Mouse (Mus musculus): ENCODE measurements around the gene Ints11. TPM values are rescaled to one million over a fixed set of nuclear protein-coding genes. Genes with fewer than 3 reads are reported as not detected.

Gene Ints11
- polyA plus RNA-seq, 1 experiment from 2014 or later, result 95.4 TPM

DNA sequence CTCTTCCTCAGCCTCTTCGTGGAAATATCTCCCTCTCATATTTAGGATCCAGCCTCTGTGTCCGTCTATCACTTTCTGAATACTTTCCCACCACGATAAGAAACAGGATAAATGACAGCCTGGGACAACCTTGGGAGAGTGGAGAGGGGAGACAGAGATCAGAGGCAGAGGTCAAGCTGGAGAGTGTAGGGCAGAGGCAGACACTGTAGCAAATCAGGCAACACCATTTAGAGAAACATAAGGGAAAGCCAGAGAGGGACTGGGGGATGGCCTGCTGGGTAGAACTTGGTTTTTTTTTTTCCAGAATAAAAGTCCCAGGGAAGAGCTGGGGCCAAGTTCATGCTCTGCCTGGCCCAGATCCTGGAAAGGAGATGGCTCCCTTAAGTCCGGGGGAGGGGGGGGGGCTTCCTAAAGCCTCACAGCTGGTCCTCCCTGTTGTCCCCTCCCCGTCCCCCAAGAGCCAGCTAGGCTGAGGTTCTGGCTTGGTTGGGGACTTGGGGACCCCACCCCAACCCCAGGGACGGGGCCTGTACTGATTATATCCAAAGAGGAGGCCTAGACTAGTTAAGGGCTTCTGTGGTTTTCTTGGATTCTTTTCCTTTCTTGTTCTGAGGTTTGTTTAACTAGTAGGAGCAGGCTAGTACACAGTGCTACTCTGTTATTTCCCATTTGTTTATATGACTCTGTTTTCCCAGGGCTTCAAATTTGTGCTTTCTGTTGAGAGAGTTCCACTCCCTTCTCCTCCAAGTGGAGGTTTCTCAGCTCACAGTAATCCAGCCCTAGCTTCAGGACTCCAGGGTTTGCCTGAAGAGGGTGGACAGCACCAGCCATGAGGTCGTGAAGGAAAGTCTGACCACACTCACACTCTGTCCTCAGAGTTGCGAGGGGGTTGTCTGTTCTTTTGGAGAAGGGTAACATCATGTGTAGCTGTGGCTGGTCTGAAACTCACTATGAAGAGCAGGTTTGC is 30.9 kb upstream of the Ints11 start:
- Histone ChIP-seq H3K27me3 (peaks cover 14% of the 10 kb centered on the region), H3K36me3 (0 out of 2 replicates have a peak, but pooled peaks cover 9% of the 10 kb centered on the region), H3K4me2 (replicated peaks) (no peak overlapping the region), H3K9ac (replicated peaks) (no peak overlapping the region), H3K9me3 (no peaks in the 10 kb centered on the region), H3K4me1 (peaks cover 33% of the 10 kb centered on the region), H3K4me3 (no peak overlapping the region), H3K27ac (replicated peaks) (peak overlapping the region; percentile 2; the same call in 1 of the 2 replicates)
- WGBS, result 61% methylated on average over 8 of the region's 8 CpGs
- no peak for ATAC-seq (ENCODE audit: low FRiP score, low read depth)

GRCm38 (mm10) chr4:155839483-155839910 is 29.8 kb upstream of the Ints11 start, which contains the start of gene Mxra8:
Gene Mxra8, plus strand, starts transcription at chr4:155839680.
- peaks cover 14% of the 10 kb centered on the region for H3K27me3 ChIP-seq
- peak within 1 kb of the TSS; percentile 56 for H3K9ac ChIP-seq (replicated peaks)
- H3K9me3 ChIP-seq, result no peaks in the 10 kb centered on the region
- 0 out of 2 replicates have a peak, but pooled peaks cover 5% of the 10 kb centered on the region for H3K36me3 ChIP-seq
- peaks cover 26% of the 10 kb centered on the region for H3K4me1 ChIP-seq
- H3K4me2 ChIP-seq (replicated peaks), result peak within 1 kb of the TSS; percentile 70
- 2% methylated on average over 16 of the region's 16 CpGs for WGBS
- H3K4me3 ChIP-seq, result peak within 1 kb of the TSS; percentile 42
- ATAC-seq (ENCODE audit: low FRiP score, low read depth), result peak; percentile 85
- peak within 1 kb of the TSS; percentile 30 for H3K27ac ChIP-seq (replicated peaks)

GRCm38 (mm10) chr4:155840076-155841002 is 29.0 kb upstream of the Ints11 start:
- no peak for ATAC-seq (ENCODE audit: low FRiP score, low read depth)
- WGBS, result 4% methylated on average over 8 of the region's 8 CpGs
- H3K9me3 ChIP-seq, result no peaks in the 10 kb centered on the region
- peak overlapping the region; percentile 57 for H3K9ac ChIP-seq (replicated peaks)
- H3K4me3 ChIP-seq, result peak overlapping the region; percentile 42
- H3K4me2 ChIP-seq (replicated peaks), result peak overlapping the region; percentile 70
- peaks cover 26% of the 10 kb centered on the region for H3K4me1 ChIP-seq
- peaks cover 14% of the 10 kb centered on the region for H3K27me3 ChIP-seq
- H3K27ac ChIP-seq (replicated peaks), result peak overlapping the region; percentile 30
- H3K36me3 ChIP-seq, result 0 out of 2 replicates have a peak, but pooled peaks cover 5% of the 10 kb centered on the region

GRCm38 (mm10) chr4:155841003-155841454 is 28.3 kb upstream of the Ints11 start:
- peaks cover 14% of the 10 kb centered on the region for H3K27me3 ChIP-seq
- under 1% methylated on average over 32 of the region's 32 CpGs for whole genome bisulfite sequencing
- no peak overlapping the region for H3K27ac ChIP-seq (replicated peaks)
- H3K36me3 ChIP-seq, result 0 out of 2 replicates have a peak, but pooled peaks cover 5% of the 10 kb centered on the region
- H3K4me1 ChIP-seq, result peaks cover 26% of the 10 kb centered on the region
- peak; percentile 43; the same call in 1 of the 2 replicates for ATAC-seq (ENCODE audit: low FRiP score, low read depth)
- peak overlapping the region; percentile 70 for H3K4me2 ChIP-seq (replicated peaks)
- H3K4me3 ChIP-seq, result peak overlapping the region; percentile 42
- peak overlapping the region; percentile 57 for H3K9ac ChIP-seq (replicated peaks)
- no peaks in the 10 kb centered on the region for H3K9me3 ChIP-seq

GRCm38 (mm10) chr4:155841651-155842270 is 27.6 kb upstream of the Ints11 start:
- peaks cover 32% of the 10 kb centered on the region for H3K4me1 ChIP-seq
- H3K9me3 ChIP-seq, result no peaks in the 10 kb centered on the region
- H3K4me3 ChIP-seq, result peak overlapping the region; percentile 42
- ATAC-seq (ENCODE audit: low FRiP score, low read depth), result no peak
- peak overlapping the region; percentile 70 for H3K4me2 ChIP-seq (replicated peaks)
- H3K27me3 ChIP-seq, result peaks cover 14% of the 10 kb centered on the region
- H3K27ac ChIP-seq (replicated peaks), result no peak overlapping the region
- 0 out of 2 replicates have a peak, but pooled peaks cover 5% of the 10 kb centered on the region for H3K36me3 ChIP-seq
- no peak overlapping the region for H3K9ac ChIP-seq (replicated peaks)
- WGBS, result 45% methylated on average over 38 of the region's 38 CpGs

DNA sequence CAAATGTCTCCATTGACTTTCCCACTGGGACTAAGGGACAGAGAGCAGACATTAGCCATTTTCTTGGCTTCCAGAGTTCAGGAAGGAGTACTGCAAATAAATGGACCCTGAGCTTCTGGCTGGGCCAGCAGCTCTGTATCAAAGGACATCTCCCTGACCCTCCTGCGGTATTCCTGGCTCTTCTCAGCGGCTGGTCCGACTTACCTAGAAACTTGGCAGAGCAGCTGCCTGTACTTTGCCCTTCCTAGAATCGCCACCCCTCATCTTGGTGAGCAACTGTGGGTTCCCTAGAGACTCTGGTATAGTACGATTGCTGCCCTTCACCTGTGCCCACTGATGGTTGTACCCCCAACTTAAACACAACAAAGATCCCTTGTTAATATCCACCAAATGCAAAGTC is 26.1 kb upstream of the Ints11 start:
- no peak overlapping the region for H3K27ac ChIP-seq (replicated peaks)
- peaks cover 14% of the 10 kb centered on the region for H3K27me3 ChIP-seq
- no peaks in the 10 kb centered on the region for H3K9me3 ChIP-seq
- WGBS, result 95% methylated on average over 5 of the region's 5 CpGs
- no peak overlapping the region for H3K9ac ChIP-seq (replicated peaks)
- peaks cover 40% of the 10 kb centered on the region for H3K4me1 ChIP-seq
- no peak overlapping the region for H3K4me3 ChIP-seq
- ATAC-seq (ENCODE audit: low FRiP score, low read depth), result no peak
- H3K36me3 ChIP-seq, result 0 out of 2 replicates have a peak, but pooled peaks cover 5% of the 10 kb centered on the region
- no peak overlapping the region for H3K4me2 ChIP-seq (replicated peaks)

DNA sequence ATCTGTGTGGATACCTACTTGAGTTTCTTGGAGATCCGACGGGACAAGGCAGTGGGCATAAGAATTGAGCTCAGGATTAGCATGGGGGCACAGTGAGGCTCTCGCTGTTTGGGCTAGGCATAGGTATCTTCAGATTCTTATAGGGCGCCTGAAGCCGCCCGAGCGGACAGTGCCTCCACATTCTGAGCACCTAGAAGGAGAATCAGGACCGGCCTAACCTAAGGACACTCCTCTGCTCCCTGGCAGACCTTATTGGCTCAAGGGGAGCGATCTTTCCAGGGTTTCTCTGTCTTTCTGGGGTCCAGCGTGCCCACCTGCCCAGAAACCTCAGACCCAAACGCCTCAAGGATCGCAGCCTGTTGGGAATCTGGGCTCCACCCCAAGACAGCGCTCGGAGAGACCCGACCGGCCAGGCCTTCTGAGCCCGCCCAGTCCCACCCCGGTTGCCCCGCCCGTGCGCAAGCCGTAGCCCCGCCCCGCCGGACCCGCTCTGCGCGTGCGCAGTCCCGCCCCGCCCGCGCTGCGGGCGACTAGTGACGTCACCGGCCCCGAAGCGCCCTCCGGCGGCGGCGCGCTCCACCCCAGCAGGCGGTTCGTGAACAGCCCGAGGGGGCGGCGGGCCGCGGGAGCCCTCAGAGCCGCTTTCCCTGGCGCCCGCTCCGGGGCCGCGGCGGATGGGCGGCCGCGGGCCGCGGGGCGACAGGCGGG is 22.3 kb upstream of the Ints11 start, which contains the start of gene Dvl1:
Gene Dvl1 (plus strand): TSS at position 532 of the 708 bp plus-strand sequence.
- H3K4me2 ChIP-seq (replicated peaks), result peak within 1 kb of the TSS; percentile 96
- H3K36me3 ChIP-seq, result 0 out of 2 replicates have a peak, but pooled peaks cover 5% of the 10 kb centered on the region
- H3K27me3 ChIP-seq, result peaks cover under 1% of the 10 kb centered on the region
- peaks cover 31% of the 10 kb centered on the region for H3K4me1 ChIP-seq
- 3% methylated on average over 35 of the region's 65 CpGs for WGBS
- H3K9me3 ChIP-seq, result no peaks in the 10 kb centered on the region
- peak within 1 kb of the TSS; percentile 77 for H3K27ac ChIP-seq (replicated peaks)
- peak within 1 kb of the TSS; percentile 85 for H3K4me3 ChIP-seq
- peak within 1 kb of the TSS; percentile 90 for H3K9ac ChIP-seq (replicated peaks)
- peak; percentile 91 for ATAC-seq (ENCODE audit: low FRiP score, low read depth)

GRCm38 (mm10) chr4:155847591-155848352 is 21.6 kb upstream of the Ints11 start:
- 0 out of 2 replicates have a peak, but pooled peaks cover 5% of the 10 kb centered on the region for H3K36me3 ChIP-seq
- ATAC-seq (ENCODE audit: low FRiP score, low read depth), result peak; percentile 32

GRCm38 (mm10) chr4:155848434-155849095 is 20.8 kb upstream of the Ints11 start:
- Histone ChIP-seq H3K27ac (replicated peaks) (no peak overlapping the region), H3K36me3 (peaks cover 12% of the 10 kb centered on the region; the same call in 1 of the 2 replicates), H3K27me3 (no peaks in the 10 kb centered on the region), H3K4me3 (peak overlapping the region; percentile 85), H3K4me2 (replicated peaks) (peak overlapping the region; percentile 96), H3K9ac (replicated peaks) (peak overlapping the region; percentile 90), H3K4me1 (peaks cover 31% of the 10 kb centered on the region), H3K9me3 (no peaks in the 10 kb centered on the region)
- whole genome bisulfite sequencing, result 59% methylated on average over 7 of the region's 7 CpGs
- no peak for ATAC-seq (ENCODE audit: low FRiP score, low read depth)

More at GRCm38 (mm10) chr4:155847591-155848352, 21.6 kb upstream of the Ints11 start:
- H3K9me3 ChIP-seq, result no peaks in the 10 kb centered on the region
- H3K9ac ChIP-seq (replicated peaks), result peak overlapping the region; percentile 90
- H3K27me3 ChIP-seq, result no peaks in the 10 kb centered on the region
- WGBS, result 2% methylated on average over 41 of the region's 69 CpGs
- peaks cover 31% of the 10 kb centered on the region for H3K4me1 ChIP-seq
- H3K4me3 ChIP-seq, result peak overlapping the region; percentile 85
- peak overlapping the region; percentile 69 for H3K27ac ChIP-seq (replicated peaks)
- peak overlapping the region; percentile 96 for H3K4me2 ChIP-seq (replicated peaks)

All from midbrain, embryonic 12.5 days (tissue).